Mouse (Mus musculus): Measurements from ENCODE around the gene Dnaaf3. TPM values are rescaled to one million over a fixed set of nuclear protein-coding genes. Genes with fewer than 3 reads are reported as not detected.
A peak's percentile ranks its signal among the peaks of the same experiment; 100 is the strongest.
"Not testable (repeated sequence)": the region's sequence is repeated elsewhere in the genome, so short reads cannot be mapped to it uniquely, and the experiment has no call there.

The Dnaaf3 gene
- polyA plus RNA-seq (2014; fragmentation: Nextera tagmentation; extraction: Ambion mirVana), result 1.2 and 1.3 TPM in 2 replicates

- Histone ChIP-seq H3K4me1 (replicated peaks; ENCODE audit: control insufficient read depth, insufficient read depth, low read length) (0 out of 2 replicates have a peak, but pooled peaks cover 2% of the 10 kb centered on the region), H3K36me3 (ENCODE audit: control insufficient read depth, insufficient read depth, low read length) (no peaks in the 10 kb centered on the region), H3K27ac (ENCODE audit: low read depth, low read length) (no peak within 1 kb of the TSS), H3K9me3 (ENCODE audit: control insufficient read depth, low read length) (no peaks in the 10 kb centered on the region), H3K9ac (ENCODE audit: low read depth, low read length) (no peak within 1 kb of the TSS), H3K4me3 (ENCODE audit: low read depth, low read length) (peak within 1 kb of the TSS; percentile 13), H3K27me3 (ENCODE audit: control insufficient read depth, insufficient read depth, low read length) (peaks cover 3% of the 10 kb centered on the region), H3K4me2 (replicated peaks; ENCODE audit: low read depth, low read length) (peak within 1 kb of the TSS; percentile 27)
- peak; percentile 92 for ATAC-seq (ENCODE audit: low FRiP score)
- 3% methylated on average over 28 of the region's 28 CpGs for WGBS
- DNase-seq (ENCODE audit: low spot score), result peak; percentile 83
Observed at GRCm38 (mm10) chr7:4532005-4532729, at the start of gene Dnaaf3. Gene Dnaaf3 (minus strand): TSS chr7:4532453.

GRCm38 (mm10) chr7:4581481-4581880 lies 49.2 kb upstream of the Dnaaf3 start:
- H3K36me3 ChIP-seq (ENCODE audit: control insufficient read depth, insufficient read depth, low read length); H3K9ac ChIP-seq (ENCODE audit: low read depth, low read length); ATAC-seq (ENCODE audit: low FRiP score); DNase-seq (ENCODE audit: low spot score); H3K27me3 ChIP-seq (ENCODE audit: control insufficient read depth, insufficient read depth, low read length); H3K27ac ChIP-seq (ENCODE audit: low read depth, low read length); H3K4me3 ChIP-seq (ENCODE audit: low read depth, low read length); H3K4me2 ChIP-seq (replicated peaks; ENCODE audit: low read depth, low read length); H3K4me1 ChIP-seq (replicated peaks; ENCODE audit: control insufficient read depth, insufficient read depth, low read length); H3K9me3 ChIP-seq (ENCODE audit: control insufficient read depth, low read length): not testable (repeated sequence)
- WGBS, result 83% methylated on average over 3 of the region's 3 CpGs

- not testable (repeated sequence) for H3K9me3 ChIP-seq (ENCODE audit: control insufficient read depth, low read length); H3K9ac ChIP-seq (ENCODE audit: low read depth, low read length); H3K27ac ChIP-seq (ENCODE audit: low read depth, low read length); DNase-seq (ENCODE audit: low spot score); H3K4me2 ChIP-seq (replicated peaks; ENCODE audit: low read depth, low read length); H3K36me3 ChIP-seq (ENCODE audit: control insufficient read depth, insufficient read depth, low read length); H3K27me3 ChIP-seq (ENCODE audit: control insufficient read depth, insufficient read depth, low read length); H3K4me1 ChIP-seq (replicated peaks; ENCODE audit: control insufficient read depth, insufficient read depth, low read length); H3K4me3 ChIP-seq (ENCODE audit: low read depth, low read length); ATAC-seq (ENCODE audit: low FRiP score)
- WGBS, result 85% methylated on average over 2 of the region's 2 CpGs
Observed at GRCm38 (mm10) chr7:4572361-4572760, 40.1 kb upstream of the Dnaaf3 start.

GRCm38 (mm10) chr7:4562660-4563059 lies 30.4 kb upstream of the Dnaaf3 start:
- ATAC-seq (ENCODE audit: low FRiP score), result no peak
- H3K27me3 ChIP-seq (ENCODE audit: control insufficient read depth, insufficient read depth, low read length), result no peaks in the 10 kb centered on the region
- no peak overlapping the region for H3K9ac ChIP-seq (ENCODE audit: low read depth, low read length)
- H3K27ac ChIP-seq (ENCODE audit: low read depth, low read length), result no peak overlapping the region
- no peak overlapping the region for H3K4me3 ChIP-seq (ENCODE audit: low read depth, low read length)
- H3K4me2 ChIP-seq (replicated peaks; ENCODE audit: low read depth, low read length), result no peak overlapping the region
- no peaks in the 10 kb centered on the region for H3K9me3 ChIP-seq (ENCODE audit: control insufficient read depth, low read length)
- no peaks in the 10 kb centered on the region for H3K4me1 ChIP-seq (replicated peaks; ENCODE audit: control insufficient read depth, insufficient read depth, low read length)
- H3K36me3 ChIP-seq (ENCODE audit: control insufficient read depth, insufficient read depth, low read length), result no peaks in the 10 kb centered on the region
- 94% methylated on average over 3 of the region's 3 CpGs for WGBS
- DNase-seq (ENCODE audit: low spot score), result no peak

- Histone ChIP-seq H3K4me1 (replicated peaks; ENCODE audit: control insufficient read depth, insufficient read depth, low read length) (no peaks in the 10 kb centered on the region), H3K27ac (ENCODE audit: low read depth, low read length) (no peak overlapping the region), H3K27me3 (ENCODE audit: control insufficient read depth, insufficient read depth, low read length) (no peaks in the 10 kb centered on the region), H3K4me3 (ENCODE audit: low read depth, low read length) (no peak overlapping the region; the same call in 1 of the 2 replicates), H3K9me3 (ENCODE audit: control insufficient read depth, low read length) (no peaks in the 10 kb centered on the region), H3K9ac (ENCODE audit: low read depth, low read length) (no peak overlapping the region), H3K36me3 (ENCODE audit: control insufficient read depth, insufficient read depth, low read length) (no peaks in the 10 kb centered on the region), H3K4me2 (replicated peaks; ENCODE audit: low read depth, low read length) (no peak overlapping the region)
- peak; percentile 28; the same call in 1 of the 2 replicates for ATAC-seq (ENCODE audit: low FRiP score)
- WGBS, result 78% methylated on average over 6 of the region's 6 CpGs
- no peak for DNase-seq (ENCODE audit: low spot score)
Observed at GRCm38 (mm10) chr7:4557167-4557560, 24.9 kb upstream of the Dnaaf3 start.

- H3K4me1 ChIP-seq (replicated peaks; ENCODE audit: control insufficient read depth, insufficient read depth, low read length), result no peaks in the 10 kb centered on the region
- ATAC-seq (ENCODE audit: low FRiP score) (peak; percentile 90), DNase-seq (ENCODE audit: low spot score) (peak; percentile 92)
- no peak overlapping the region; the same call in 1 of the 2 replicates for H3K4me3 ChIP-seq (ENCODE audit: low read depth, low read length)
- H3K27ac ChIP-seq (ENCODE audit: low read depth, low read length), result no peak overlapping the region
- no peaks in the 10 kb centered on the region for H3K27me3 ChIP-seq (ENCODE audit: control insufficient read depth, insufficient read depth, low read length)
- H3K4me2 ChIP-seq (replicated peaks; ENCODE audit: low read depth, low read length), result no peak overlapping the region
- 23% methylated on average over 15 of the region's 15 CpGs for WGBS
- H3K9ac ChIP-seq (ENCODE audit: low read depth, low read length), result no peak overlapping the region
- H3K9me3 ChIP-seq (ENCODE audit: control insufficient read depth, low read length), result no peaks in the 10 kb centered on the region
- no peaks in the 10 kb centered on the region for H3K36me3 ChIP-seq (ENCODE audit: control insufficient read depth, insufficient read depth, low read length)
Observed at GRCm38 (mm10) chr7:4556256-4557166, 24.3 kb upstream of the Dnaaf3 start.

- Histone ChIP-seq H3K27me3 (ENCODE audit: control insufficient read depth, insufficient read depth, low read length) (no peaks in the 10 kb centered on the region), H3K4me1 (replicated peaks; ENCODE audit: control insufficient read depth, insufficient read depth, low read length) (no peaks in the 10 kb centered on the region; the same call in 1 of the 2 replicates), H3K27ac (ENCODE audit: low read depth, low read length) (peak within 1 kb of the TSS; percentile 67), H3K9ac (ENCODE audit: low read depth, low read length) (peak within 1 kb of the TSS; percentile 53), H3K36me3 (ENCODE audit: control insufficient read depth, insufficient read depth, low read length) (no peaks in the 10 kb centered on the region), H3K4me2 (replicated peaks; ENCODE audit: low read depth, low read length) (peak within 1 kb of the TSS; percentile 79), H3K4me3 (ENCODE audit: low read depth, low read length) (peak within 1 kb of the TSS; percentile 43), H3K9me3 (ENCODE audit: control insufficient read depth, low read length) (no peaks in the 10 kb centered on the region)
- WGBS, result 5% methylated on average over 26 of the region's 33 CpGs
- DNase-seq (ENCODE audit: low spot score) (peak; percentile 68), ATAC-seq (ENCODE audit: low FRiP score) (peak; percentile 67)
Observed at GRCm38 (mm10) chr7:4547221-4547641, 15.0 kb upstream of the Dnaaf3 start, which contains the start of gene Syt5. Gene Syt5 (minus strand): TSS chr7:4547541.

GRCm38 (mm10) chr7:4546591-4547131 lies 14.4 kb upstream of the Dnaaf3 start:
- H3K4me1 ChIP-seq (replicated peaks; ENCODE audit: control insufficient read depth, insufficient read depth, low read length), result no peaks in the 10 kb centered on the region; the same call in 1 of the 2 replicates
- 2% methylated on average over 26 of the region's 26 CpGs for WGBS
- DNase-seq (ENCODE audit: low spot score), result peak; percentile 96
- no peaks in the 10 kb centered on the region for H3K27me3 ChIP-seq (ENCODE audit: control insufficient read depth, insufficient read depth, low read length)
- H3K27ac ChIP-seq (ENCODE audit: low read depth, low read length), result peak overlapping the region; percentile 67
- no peaks in the 10 kb centered on the region for H3K36me3 ChIP-seq (ENCODE audit: control insufficient read depth, insufficient read depth, low read length)
- H3K4me2 ChIP-seq (replicated peaks; ENCODE audit: low read depth, low read length), result peak overlapping the region; percentile 79
- H3K9ac ChIP-seq (ENCODE audit: low read depth, low read length), result peak overlapping the region; percentile 53
- H3K4me3 ChIP-seq (ENCODE audit: low read depth, low read length), result peak overlapping the region; percentile 43
- ATAC-seq (ENCODE audit: low FRiP score), result peak; percentile 95
- no peaks in the 10 kb centered on the region for H3K9me3 ChIP-seq (ENCODE audit: control insufficient read depth, low read length)
